Mouse (Mus musculus) heart, postnatal 0 days (tissue): Measurements from ENCODE around the gene Zdhhc8.

Experiments
- CTCF ChIP-seq: IDR thresholded peaks from 2 replicates; pipeline ENCODE4 v1.5.1; 2016; ENCODE audit warnings: antibody characterized with exemption, control low read depth, low read depth
- EP300 ChIP-seq: IDR thresholded peaks from 2 replicates; pipeline ENCODE4 v1.6.1; 2016; ENCODE audit warnings: antibody characterized with exemption, low read depth

GRCm38 (mm10) chr16:18233451-18233850 is 1.5 kb downstream of the Zdhhc8 start:
- TF ChIP-seq CTCF (no peak), EP300 (no peak)
